7 mouse cellular contexts compared by ENCODE assay signal in genomic region chr19:16779281-16779680, GRCm38 (mm10). TPM values are rescaled to one million over a fixed set of nuclear protein-coding genes. Genes with fewer than 3 reads are reported as not detected.
A peak's percentile ranks its signal among the peaks of the same experiment; 100 is the strongest.
DNase-seq lines count a peak whose midpoint lies in the region; ATAC-seq and TF ChIP-seq lines count a peak whose summit lies in the region.

No protein-coding gene starts in this region.

- intact Hi-C loops in left cerebral cortex, adult 2 months (cut with DNase I) = no loop called here
- intact Hi-C loops in left cerebral cortex, postnatal 36 days (cut with DNase I) = no loop called here
- intact Hi-C loops in left cerebral cortex, postnatal 25 days (cut with DNase I) = no loop called here

- peaks cover 16% of the 10 kb centered on the region for H3K27me3 ChIP-seq in forebrain, embryonic 13.5 days
- H3K27me3 ChIP-seq in liver, embryonic 12.5 days (replicated peaks) = peaks cover 8% of the 10 kb centered on the region; the same call in 1 of the 2 replicates

- peaks cover 8% of the 10 kb centered on the region; the same call in 1 of the 2 replicates for H3K4me1 ChIP-seq in brown adipose tissue, adult 24 weeks (ENCODE audit: control insufficient read depth, insufficient read depth, insufficient read length, low read length)
- H3K4me1 ChIP-seq in forebrain, embryonic 13.5 days = peaks cover 10% of the 10 kb centered on the region
- peaks cover 39% of the 10 kb centered on the region for H3K4me1 ChIP-seq in liver, embryonic 12.5 days

- no peaks in the 10 kb centered on the region for H3K36me3 ChIP-seq in forebrain, embryonic 13.5 days (ENCODE audit: poor library complexity, severe bottlenecking)
- no peaks in the 10 kb centered on the region for H3K36me3 ChIP-seq in liver, embryonic 12.5 days

- H3K27ac ChIP-seq in left cerebral cortex, adult 2 months = no peak overlapping the region
- H3K27ac ChIP-seq in brown adipose tissue, adult 24 weeks (replicated peaks; ENCODE audit: low read depth, low read length) = no peak overlapping the region
- H3K27ac ChIP-seq in forebrain, embryonic 13.5 days = no peak overlapping the region
- H3K27ac ChIP-seq in liver, embryonic 12.5 days = 0 out of 2 replicates have a peak overlapping the region, but pooled peaks have one; percentile 17

- no peak for DNase-seq in left cerebral cortex, adult 2 months (ENCODE audit: extremely low spot score in 1 of 2, low spot score in 2 of 2)
- no peak for DNase-seq in left cerebral cortex, postnatal 36 days (ENCODE audit: low spot score in 2 of 2)
- DNase-seq in left cerebral cortex, postnatal 25 days (ENCODE audit: low spot score in 2 of 2) = no peak
- no peak for DNase-seq in adrenal gland, adult 8-10 months

- no peak overlapping the region for H3K9ac ChIP-seq in forebrain, embryonic 13.5 days
- peak overlapping the region; percentile 85 for H3K9ac ChIP-seq in liver, embryonic 12.5 days

- H3K4me2 ChIP-seq in forebrain, embryonic 13.5 days = 0 out of 2 replicates have a peak overlapping the region, but pooled peaks have one; percentile 16
- H3K4me2 ChIP-seq in liver, embryonic 12.5 days = peak overlapping the region; percentile 98

- TF ChIP-seq CTCF in left cerebral cortex, adult 2 months (IDR thresholded peaks at IDR 0.05) = no peak

- 65% methylated on average over 5 of the region's 5 CpGs for WGBS in forebrain, embryonic 13.5 days
- 51% methylated on average over 5 of the region's 5 CpGs for whole genome bisulfite sequencing in liver, embryonic 12.5 days (ENCODE audit: insufficient replicate concordance)

- no peak for ATAC-seq in forebrain, embryonic 13.5 days
- ATAC-seq in liver, embryonic 12.5 days = no peak

- peak overlapping the region; percentile 100 for H3K4me3 ChIP-seq in left cerebral cortex, adult 2 months
- H3K4me3 ChIP-seq in brown adipose tissue, adult 24 weeks (ENCODE audit: insufficient read depth, low read depth, low read length) = peak overlapping the region; percentile 27; the same call in 1 of the 2 replicates
- H3K4me3 ChIP-seq in forebrain, embryonic 13.5 days = no peak overlapping the region
- peak overlapping the region; percentile 83 for H3K4me3 ChIP-seq in liver, embryonic 12.5 days

- H3K9me3 ChIP-seq in forebrain, embryonic 13.5 days (replicated peaks) = no peaks in the 10 kb centered on the region
- H3K9me3 ChIP-seq in liver, embryonic 12.5 days (replicated peaks) = no peaks in the 10 kb centered on the region

RNA-seq across cellular contexts. Expression of gene Vps13a, which starts 1.5 kb away (rescaled TPM):
- 10 to 100 TPM; 83.8 to 86.7 TPM for total RNA-seq in left cerebral cortex, adult 2 months (2021)
- total RNA-seq in left cerebral cortex, postnatal 36 days (2021) = 10 to 100 TPM; 65.6 to 88.2 TPM
- 26.2 and 39.0 TPM in 2 replicates for polyA plus RNA-seq in brown adipose tissue, adult 24 weeks (2012; ENCODE audit: insufficient read depth, insufficient read length, missing spikeins)
- 7.9 and 10.0 TPM in 2 replicates for polyA plus RNA-seq in forebrain, embryonic 13.5 days (2015; fragmentation: Nextera tagmentation; extraction: Ambion mirVana)
- polyA plus RNA-seq in liver, embryonic 12.5 days (2016; fragmentation: Nextera tagmentation; extraction: Ambion mirVana) = 10.0 and 10.8 TPM in 2 replicates
- total RNA-seq in left cerebral cortex, postnatal 25 days (2021) = 10 to 100 TPM; 72.3 to 80.2 TPM
- 10 to 100 TPM; 33.9 to 48.8 (median 43.2) TPM for total RNA-seq in adrenal gland, adult 8-10 months (2022)
